Mouse (Mus musculus) kidney, embryonic 15.5 days (tissue): Measurements from ENCODE around the gene Slc35b1. TPM values are rescaled to one million over a fixed set of nuclear protein-coding genes. Genes with fewer than 3 reads are reported as not detected.

ENCODE experiments used
- ATAC-seq: fragments of 200-750 bp; cut with Nextera tagmentation; replicated peaks from 2 replicates; pipeline ENCODE4 v1.8.0; 2017; ENCODE audit warnings: moderate TSS enrichment; ENCODE audit not compliant: low FRiP score
- H3K27ac ChIP-seq: fragments of 300-500 bp; sonication (generic); 2 replicates; pipeline ENCODE4 v1.5.1; 2015; ENCODE audit warnings: mild to moderate bottlenecking, inconsistent platforms
- H3K27me3 ChIP-seq: fragments of 300-500 bp; sonication (generic); 2 replicates; pipeline ENCODE4 v1.6.1; 2015; ENCODE audit warnings: inconsistent platforms
- H3K36me3 ChIP-seq: fragments of 300-500 bp; sonication (generic); 2 replicates; pipeline ENCODE4 v1.6.1; 2015; ENCODE audit warnings: inconsistent platforms
- H3K4me1 ChIP-seq: fragments of 300-500 bp; sonication (generic); 2 replicates; pipeline ENCODE4 v1.6.1; 2015; ENCODE audit warnings: inconsistent platforms
- H3K4me2 ChIP-seq: fragments of 300-500 bp; sonication (generic); 2 replicates; pipeline ENCODE4 v1.6.1; 2015; ENCODE audit warnings: moderate library complexity, mild to moderate bottlenecking, inconsistent platforms
- H3K4me3 ChIP-seq: fragments of 300-500 bp; sonication (generic); replicated peaks from 2 replicates; pipeline ENCODE4 v1.5.1; 2015; ENCODE audit warnings: mild to moderate bottlenecking, inconsistent platforms
- H3K9ac ChIP-seq: fragments of 300-500 bp; sonication (generic); 2 replicates; pipeline ENCODE4 v1.6.1; 2015; ENCODE audit warnings: mild to moderate bottlenecking, inconsistent platforms
- H3K9me3 ChIP-seq: fragments of 300-500 bp; sonication (generic); replicated peaks from 2 replicates; pipeline ENCODE4 v1.6.1; 2016; ENCODE audit warnings: inconsistent platforms
- WGBS: fragments of 180-500 bp; shearing (Covaris S2); methylation state at CpG from one replicate; pipeline ENCODE4 v1.1.7; 2015; ENCODE audit warnings: mixed read lengths; 5-methylcytosine and 5-hydroxymethylcytosine counted together
- polyA plus RNA-seq: library from polyadenylated mRNA; unstranded; fragments of >200 nt; fragmentation: Nextera tagmentation; extraction: Ambion mirVana; gene quantifications from 2 replicates; pipeline ENCODE4 v1.2.1, GENCODE M21; 2015

The Slc35b1 gene
- polyA plus RNA-seq, result 92.8 and 98.2 TPM in 2 replicates

GRCm38 (mm10) chr11:95384319-95384972 lies at the start of gene Slc35b1:
Gene Slc35b1 (plus strand): TSS chr11:95384692.
- ATAC-seq, result peak; percentile 96
- peak within 1 kb of the TSS; percentile 72 for H3K4me3 ChIP-seq
- H3K9me3 ChIP-seq, result no peaks in the 10 kb centered on the region
- H3K4me1 ChIP-seq, result peaks cover 14% of the 10 kb centered on the region
- peak within 1 kb of the TSS; percentile 75 for H3K9ac ChIP-seq
- peak within 1 kb of the TSS; percentile 61 for H3K4me2 ChIP-seq
- H3K36me3 ChIP-seq, result peaks cover 57% of the 10 kb centered on the region
- no peaks in the 10 kb centered on the region for H3K27me3 ChIP-seq
- under 1% methylated on average over 42 of the region's 42 CpGs for WGBS
- peak within 1 kb of the TSS; percentile 88 for H3K27ac ChIP-seq

- peak within 1 kb of the TSS; percentile 83 for H3K9ac ChIP-seq
- H3K9me3 ChIP-seq, result no peaks in the 10 kb centered on the region
- H3K4me2 ChIP-seq, result peak within 1 kb of the TSS; percentile 93
- ATAC-seq, result peak; percentile 96
- peaks cover 35% of the 10 kb centered on the region for H3K4me1 ChIP-seq
- no peaks in the 10 kb centered on the region for H3K36me3 ChIP-seq
- H3K27ac ChIP-seq, result peak within 1 kb of the TSS; percentile 78
- no peaks in the 10 kb centered on the region for H3K27me3 ChIP-seq
- H3K4me3 ChIP-seq, result peak within 1 kb of the TSS; percentile 98
- WGBS, result 1% methylated on average over 19 of the region's 27 CpGs
Measured at GRCm38 (mm10) chr11:95336568-95337128, 47.8 kb upstream of the Slc35b1 start, which contains the start of gene Fam117a. Gene Fam117a (plus strand): TSS chr11:95337018.

DNA sequence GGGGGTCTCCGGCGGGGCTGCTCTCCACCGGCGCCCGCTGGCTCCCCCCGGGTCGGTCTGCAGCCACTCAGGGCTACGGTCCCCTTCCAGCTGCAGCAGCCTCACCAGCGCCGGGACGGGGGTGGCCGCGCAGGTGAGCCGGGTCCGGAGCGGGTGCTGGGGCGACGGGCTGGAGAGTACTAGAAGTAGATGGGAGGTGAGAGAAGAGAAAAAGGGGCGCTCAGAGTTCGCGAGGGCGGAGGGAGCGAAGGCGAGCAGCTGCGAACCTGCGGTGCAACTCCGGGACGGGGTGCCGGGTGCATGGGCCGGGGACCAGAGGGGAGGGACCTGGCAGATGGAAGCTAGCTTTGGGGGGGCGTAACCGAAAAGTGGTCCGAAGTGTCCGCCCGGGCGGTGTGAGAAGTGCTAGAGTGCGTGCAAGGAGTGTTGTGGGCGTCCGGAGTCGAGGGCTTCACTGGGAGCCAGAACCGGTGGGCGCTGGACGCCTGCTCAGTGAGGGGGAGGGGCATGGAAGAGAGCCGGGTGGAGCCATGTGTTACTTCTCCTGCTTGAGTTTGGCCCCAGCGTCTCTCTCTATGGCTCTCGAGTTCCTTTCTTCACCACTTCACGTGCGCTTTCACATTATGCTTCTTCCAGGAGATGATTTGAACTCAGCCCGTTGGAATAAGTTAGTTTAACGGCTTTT lies 47.2 kb upstream of the Slc35b1 start:
- Histone ChIP-seq H3K4me2 (peak overlapping the region; percentile 93), H3K9ac (peak overlapping the region; percentile 83), H3K4me1 (peaks cover 35% of the 10 kb centered on the region), H3K27ac (peak overlapping the region; percentile 78), H3K36me3 (no peaks in the 10 kb centered on the region), H3K4me3 (peak overlapping the region; percentile 98), H3K9me3 (no peaks in the 10 kb centered on the region), H3K27me3 (no peaks in the 10 kb centered on the region)
- under 1% methylated on average over 47 of the region's 50 CpGs for WGBS
- ATAC-seq, result peak; percentile 80

- H3K9ac ChIP-seq, result peak overlapping the region; percentile 83; the same call in 1 of the 2 replicates
- peak overlapping the region; percentile 98 for H3K4me3 ChIP-seq
- H3K9me3 ChIP-seq, result no peaks in the 10 kb centered on the region
- no peak overlapping the region for H3K27ac ChIP-seq
- H3K36me3 ChIP-seq, result no peaks in the 10 kb centered on the region
- WGBS, result 14% methylated on average over 9 of the region's 9 CpGs
- H3K4me1 ChIP-seq, result peaks cover 40% of the 10 kb centered on the region
- H3K4me2 ChIP-seq, result peak overlapping the region; percentile 93
- ATAC-seq, result no peak
- H3K27me3 ChIP-seq, result no peaks in the 10 kb centered on the region
Measured at GRCm38 (mm10) chr11:95337846-95338342, 46.6 kb upstream of the Slc35b1 start.

DNA sequence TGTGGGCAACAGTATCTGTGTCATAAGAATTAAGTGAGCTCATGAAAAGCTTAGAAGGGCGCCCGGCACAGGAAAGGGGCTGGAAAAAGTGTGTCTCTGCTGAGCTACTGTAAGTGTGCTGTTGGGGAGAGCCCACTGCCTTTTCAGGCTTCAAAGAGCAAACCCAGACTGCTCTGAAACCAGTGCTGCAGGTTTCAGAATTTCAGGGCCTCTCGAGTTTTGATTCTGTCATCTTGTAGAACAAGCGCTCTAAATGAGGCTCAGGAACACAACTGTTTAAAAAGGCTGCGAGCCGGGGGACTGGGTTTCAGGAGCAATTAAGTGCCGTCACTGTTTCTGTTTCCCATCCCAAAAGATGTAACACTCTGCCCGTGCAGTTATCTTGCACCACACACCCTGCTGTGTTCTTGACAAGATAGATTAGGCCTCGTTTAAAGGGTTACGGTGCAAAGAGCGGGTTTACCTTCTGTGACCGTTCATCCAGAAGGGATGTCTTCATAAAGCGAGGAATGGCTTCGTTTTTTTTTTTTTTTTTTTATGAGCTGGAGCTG lies 44.9 kb upstream of the Slc35b1 start:
- Histone ChIP-seq H3K9ac (no peak overlapping the region), H3K4me2 (peak overlapping the region; percentile 93), H3K4me3 (no peak overlapping the region; the same call in 1 of the 2 replicates), H3K27ac (peak overlapping the region; percentile 54; the same call in 1 of the 2 replicates), H3K27me3 (no peaks in the 10 kb centered on the region), H3K36me3 (no peaks in the 10 kb centered on the region), H3K4me1 (peaks cover 56% of the 10 kb centered on the region), H3K9me3 (no peaks in the 10 kb centered on the region)
- WGBS, result 13% methylated on average over 14 of the region's 14 CpGs
- no peak for ATAC-seq

DNA sequence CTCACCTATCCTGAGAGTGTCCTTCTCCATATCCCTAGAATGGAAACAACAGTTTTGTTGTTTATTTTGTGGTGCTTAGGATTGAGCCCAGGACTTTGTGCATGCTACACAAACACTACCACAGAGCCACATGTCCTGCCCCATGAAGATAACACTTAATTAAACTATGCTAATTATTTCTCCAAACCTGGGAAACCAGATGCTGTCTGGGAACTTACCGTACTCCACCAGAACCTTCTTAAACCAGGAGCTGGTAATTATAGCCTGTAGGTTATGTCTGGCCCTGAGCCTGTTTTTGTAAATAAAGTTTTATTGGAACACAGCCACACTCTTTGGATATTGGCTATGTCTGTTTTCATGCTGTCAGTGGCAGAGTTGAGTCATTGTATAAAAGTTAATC lies 44.2 kb upstream of the Slc35b1 start:
- Histone ChIP-seq H3K4me1 (peaks cover 63% of the 10 kb centered on the region), H3K27ac (no peak overlapping the region), H3K27me3 (no peaks in the 10 kb centered on the region), H3K9me3 (no peaks in the 10 kb centered on the region), H3K4me3 (no peak overlapping the region), H3K4me2 (no peak overlapping the region), H3K9ac (no peak overlapping the region), H3K36me3 (no peaks in the 10 kb centered on the region)
- 83% methylated on average over 1 of the region's 1 CpGs for WGBS
- ATAC-seq, result no peak

DNA sequence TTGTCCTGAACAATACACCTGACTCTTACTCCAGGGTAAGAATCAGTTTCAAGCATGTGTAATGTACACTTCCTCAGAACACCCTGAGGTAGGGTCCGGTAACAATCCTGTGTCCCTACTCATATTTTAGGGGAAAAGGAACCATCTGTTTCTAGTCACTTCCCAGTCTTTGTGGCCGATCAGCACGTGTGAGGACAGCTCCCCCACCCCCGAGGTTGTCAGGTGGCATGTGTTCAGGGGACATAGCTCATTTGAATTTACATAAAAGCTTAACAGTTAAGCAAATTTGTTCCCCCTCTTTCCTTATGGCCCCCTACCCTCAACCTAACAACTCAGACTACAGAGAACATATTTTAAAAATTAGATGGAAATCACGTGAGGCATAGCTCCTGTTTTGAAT lies 43.8 kb upstream of the Slc35b1 start:
- H3K4me1 ChIP-seq, result peaks cover 67% of the 10 kb centered on the region
- WGBS, result 44% methylated on average over 5 of the region's 5 CpGs
- H3K27me3 ChIP-seq, result no peaks in the 10 kb centered on the region
- no peak overlapping the region for H3K27ac ChIP-seq
- H3K9ac ChIP-seq, result no peak overlapping the region
- H3K4me2 ChIP-seq, result no peak overlapping the region
- H3K9me3 ChIP-seq, result no peaks in the 10 kb centered on the region
- no peaks in the 10 kb centered on the region for H3K36me3 ChIP-seq
- ATAC-seq, result no peak
- H3K4me3 ChIP-seq, result no peak overlapping the region

- no peak overlapping the region for H3K27ac ChIP-seq
- ATAC-seq, result no peak
- no peaks in the 10 kb centered on the region for H3K9me3 ChIP-seq
- peaks cover 53% of the 10 kb centered on the region for H3K4me1 ChIP-seq
- peaks cover 14% of the 10 kb centered on the region for H3K36me3 ChIP-seq
- no peak overlapping the region for H3K4me2 ChIP-seq
- no peak overlapping the region for H3K9ac ChIP-seq
- no peak overlapping the region for H3K4me3 ChIP-seq
- whole genome bisulfite sequencing, result 29% methylated on average over 4 of the region's 4 CpGs
- no peaks in the 10 kb centered on the region for H3K27me3 ChIP-seq
Measured at GRCm38 (mm10) chr11:95343180-95343579, 41.3 kb upstream of the Slc35b1 start.

- ATAC-seq, result no peak
Measured at GRCm38 (mm10) chr11:95344181-95344580, 40.3 kb upstream of the Slc35b1 start.

DNA sequence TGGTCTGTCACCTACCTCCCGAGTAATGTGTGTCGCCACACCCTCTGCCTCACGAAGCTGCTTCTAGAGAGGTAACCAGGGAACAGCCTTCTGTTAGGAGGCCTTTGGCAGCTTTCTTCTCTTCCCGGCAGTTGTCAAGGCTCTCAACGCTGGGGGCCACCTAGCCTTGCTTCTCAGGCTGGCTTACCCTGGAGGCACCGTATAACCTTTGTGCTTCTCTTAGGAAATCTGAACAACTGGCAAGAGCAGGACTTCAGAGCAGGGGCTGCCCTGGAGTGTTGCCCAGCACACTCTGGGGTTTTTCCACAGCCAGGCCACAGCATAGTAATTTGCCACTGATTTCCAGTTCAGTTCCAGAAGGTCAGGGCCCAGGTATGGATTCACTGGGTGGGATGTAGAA lies 34.2 kb upstream of the Slc35b1 start:
- H3K4me3 ChIP-seq, result no peak overlapping the region
- H3K4me2 ChIP-seq, result no peak overlapping the region
- H3K9ac ChIP-seq, result no peak overlapping the region
- peaks cover 24% of the 10 kb centered on the region for H3K36me3 ChIP-seq
- peaks cover 23% of the 10 kb centered on the region for H3K4me1 ChIP-seq
- H3K9me3 ChIP-seq, result no peaks in the 10 kb centered on the region
- H3K27me3 ChIP-seq, result no peaks in the 10 kb centered on the region
- H3K27ac ChIP-seq, result no peak overlapping the region
- WGBS, result 51% methylated on average over 6 of the region's 6 CpGs
- no peak for ATAC-seq

More at GRCm38 (mm10) chr11:95344181-95344580, 40.3 kb upstream of the Slc35b1 start:
- Histone ChIP-seq H3K9me3 (no peaks in the 10 kb centered on the region), H3K4me3 (no peak overlapping the region), H3K27me3 (no peaks in the 10 kb centered on the region), H3K4me2 (no peak overlapping the region), H3K4me1 (peaks cover 43% of the 10 kb centered on the region), H3K27ac (no peak overlapping the region), H3K9ac (no peak overlapping the region), H3K36me3 (peaks cover 24% of the 10 kb centered on the region)
- WGBS, result 33% methylated on average over 2 of the region's 2 CpGs

- WGBS, result 89% methylated on average over 3 of the region's 3 CpGs
- H3K27ac ChIP-seq, result no peak overlapping the region
Measured at GRCm38 (mm10) chr11:95350960-95351359, 33.5 kb upstream of the Slc35b1 start.

DNA sequence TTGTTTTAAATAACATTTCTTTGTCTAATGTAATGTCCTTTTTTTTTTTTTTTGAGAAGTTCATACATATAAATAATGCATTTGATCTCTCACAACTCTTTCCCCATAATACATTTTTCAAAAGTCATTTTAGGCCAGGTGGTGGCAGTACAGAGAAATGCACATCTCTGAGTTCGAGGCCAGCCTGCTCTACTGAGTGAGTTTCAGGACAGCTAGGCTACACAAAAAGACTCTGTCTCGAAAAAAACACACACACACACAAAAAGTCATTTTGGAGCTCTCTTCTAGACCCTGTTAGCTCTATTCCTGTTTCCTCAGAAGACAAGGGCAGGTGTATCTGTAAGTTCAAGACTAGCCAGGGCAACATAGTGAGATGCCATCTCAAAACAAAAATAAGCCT lies 31.8 kb upstream of the Slc35b1 start:
- 87% methylated on average over 2 of the region's 2 CpGs for WGBS
- Histone ChIP-seq H3K4me1 (peaks cover 26% of the 10 kb centered on the region), H3K27me3 (no peaks in the 10 kb centered on the region), H3K4me2 (no peak overlapping the region), H3K4me3 (no peak overlapping the region), H3K9ac (no peak overlapping the region), H3K27ac (no peak overlapping the region), H3K9me3 (no peaks in the 10 kb centered on the region), H3K36me3 (peaks cover 15% of the 10 kb centered on the region)
- no peak for ATAC-seq

More at GRCm38 (mm10) chr11:95350960-95351359, 33.5 kb upstream of the Slc35b1 start:
- no peak for ATAC-seq
- Histone ChIP-seq H3K4me3 (no peak overlapping the region), H3K27me3 (no peaks in the 10 kb centered on the region), H3K9me3 (no peaks in the 10 kb centered on the region), H3K4me1 (peaks cover 19% of the 10 kb centered on the region), H3K4me2 (no peak overlapping the region), H3K9ac (no peak overlapping the region), H3K36me3 (peaks cover 24% of the 10 kb centered on the region)
